ENCODE assay signal across 10 mouse cellular contexts in genomic region chr14:106520808-106521207, GRCm38 (mm10).
"Had no signal": no experiment of that assay in that cellular context is flagged by ENCODE, and none has a peak within 500 bp of the region (broad histone marks: within the 10 kb centered on the region; RNA-seq: fewer than 3 reads in every experiment).

No protein-coding gene starts in this region.

- DNase-seq: kidney, adult 8-10 months; kidney, postnatal 10 days; kidney, postnatal 36 days; layer of hippocampus, postnatal 36 days; liver, embryonic 13.5 days; lung, embryonic 14.5 days; thymus, adult 2 months; thymus, postnatal 14 days; thymus, postnatal 4 days had no signal

- ATAC-seq: midbrain, embryonic 15.5 days had no signal
